Mouse (Mus musculus) effector memory CD4-positive, alpha-beta T cell, adult 5 months (primary cell): Measurements from ENCODE around the gene Nolc1. TPM values are rescaled to one million over a fixed set of nuclear protein-coding genes. Genes with fewer than 3 reads are reported as not detected.

Experiments used
- polyA plus RNA-seq: library from polyadenylated mRNA; unstranded; fragments of 100-300 nt; shearing (Covaris generic); gene quantifications from one replicate; pipeline ENCODE4 v1.2.1, GENCODE M21; 2017

Nolc1 gene
- polyA plus RNA-seq: 96.5 TPM

GRCm38 (mm10) chr19:46075616-46076607, at the start of gene Nolc1:
Nolc1 (plus strand) TSS chr19:46075863.

GRCm38 (mm10) chr19:46044271-46044992, 31.2 kb upstream of the Nolc1 start, which contains the start of gene Pprc1:
Pprc1 (plus strand) TSS chr19:46044886.

GRCm38 (mm10) chr19:46044993-46045695, 30.5 kb upstream of the Nolc1 start, which contains the start of gene Ldb1:
Ldb1 (minus strand) TSS chr19:46045214.

GRCm38 (mm10) chr19:46131694-46132525, 56.2 kb downstream of the Nolc1 start, which contains the start of gene Elovl3:
Elovl3 (plus strand) TSS chr19:46131897.

Other genes with a start within 250 kb of the Nolc1 start
- gene Armh3, start 77.4 kb upstream of the Nolc1 start, polyA plus RNA-seq: 10.6 TPM
- 6.8 TPM for gene Hps6, start 72.4 kb upstream of the Nolc1 start, polyA plus RNA-seq
- gene Pprc1, start 31.0 kb upstream of the Nolc1 start, polyA plus RNA-seq: 58.1 TPM
- 259 TPM for gene Ldb1, start 30.6 kb upstream of the Nolc1 start, polyA plus RNA-seq
- gene Elovl3, start 56.0 kb downstream of the Nolc1 start, polyA plus RNA-seq: not detected
- gene Pitx3, start 72.5 kb downstream of the Nolc1 start, polyA plus RNA-seq: not detected
- 67.5 TPM for gene Gbf1, start 76.6 kb downstream of the Nolc1 start, polyA plus RNA-seq
- 249 TPM for gene Nfkb2, start 228.5 kb downstream of the Nolc1 start, polyA plus RNA-seq